In genomic region chr4:54971386-54971785, GRCm38 (mm10) we compare ENCODE assay signal across 23 mouse cellular contexts. TPM values are rescaled to one million over a fixed set of nuclear protein-coding genes. Genes with fewer than 3 reads are reported as not detected.
A peak's percentile ranks its signal among the peaks of the same experiment; 100 is the strongest.
DNase-seq lines count a peak whose midpoint lies in the region; ATAC-seq and TF ChIP-seq lines count a peak whose summit lies in the region.
"Had no signal": no experiment of that assay in that cellular context is flagged by ENCODE, and none has a peak within 500 bp of the region (broad histone marks: within the 10 kb centered on the region; RNA-seq: fewer than 3 reads in every experiment).

No protein-coding gene starts in this region.

- WGBS in heart, postnatal 0 days = 73% methylated on average over 3 of the region's 3 CpGs
- WGBS in heart, embryonic 10.5 days = 85% methylated on average over 3 of the region's 3 CpGs

- no peak overlapping the region for H3K9ac ChIP-seq in heart, postnatal 0 days (replicated peaks; ENCODE audit: low read depth, low read length)
- H3K9ac ChIP-seq: embryonic facial prominence, embryonic 12.5 days; embryonic facial prominence, embryonic 15.5 days; forebrain, embryonic 12.5 days; forebrain, embryonic 15.5 days; heart, embryonic 12.5 days; hindbrain, embryonic 13.5 days; intestine, embryonic 15.5 days had no signal

- TF ChIP-seq CTCF in heart, postnatal 0 days (IDR thresholded peaks at IDR 0.05; ENCODE audit: low read depth) = no peak

- no peaks in the 10 kb centered on the region for H3K36me3 ChIP-seq in heart, postnatal 0 days (replicated peaks; ENCODE audit: control insufficient read depth, insufficient read depth, low read length)
- H3K36me3 ChIP-seq in heart, embryonic 10.5 days = 0 out of 2 replicates have a peak, but pooled peaks cover 10% of the 10 kb centered on the region
- H3K36me3 ChIP-seq: embryonic facial prominence, embryonic 15.5 days; forebrain, embryonic 15.5 days; heart, embryonic 12.5 days; intestine, embryonic 15.5 days had no signal

- ATAC-seq in heart, postnatal 0 days (ENCODE audit: insufficient read depth, low read depth) = no peak
- ATAC-seq: activated CD4-positive, CD25-positive, alpha-beta regulatory T cell, adult 4 months; forebrain, embryonic 15.5 days; hindbrain, embryonic 16.5 days; intestine, embryonic 15.5 days had no signal

- H3K4me3 ChIP-seq in heart, postnatal 0 days (ENCODE audit: low read depth, low read length) = no peak overlapping the region
- no peak overlapping the region for H3K4me3 ChIP-seq in heart, embryonic 10.5 days
- H3K4me3 ChIP-seq: embryonic facial prominence, embryonic 12.5 days; embryonic facial prominence, embryonic 15.5 days; erythroblast, embryonic 14.5 days; forebrain, embryonic 12.5 days; forebrain, embryonic 15.5 days; heart, embryonic 12.5 days; hindbrain, embryonic 10.5 days; hindbrain, embryonic 13.5 days; intestine, embryonic 15.5 days had no signal

- H3K27me3 ChIP-seq in heart, postnatal 0 days (ENCODE audit: control insufficient read depth, insufficient read depth, low read length) = no peaks in the 10 kb centered on the region
- H3K27me3 ChIP-seq in heart, embryonic 10.5 days (ENCODE audit: insufficient read depth, poor library complexity, severe bottlenecking) = no peaks in the 10 kb centered on the region
- H3K27me3 ChIP-seq: embryonic facial prominence, embryonic 12.5 days; embryonic facial prominence, embryonic 15.5 days; forebrain, embryonic 12.5 days; forebrain, embryonic 15.5 days; heart, embryonic 12.5 days; hindbrain, embryonic 13.5 days; intestine, embryonic 15.5 days had no signal

- TF ChIP-seq EP300 in heart, postnatal 0 days (IDR thresholded peaks at IDR 0.05; ENCODE audit: low read depth) = no peak

- peaks cover 35% of the 10 kb centered on the region for H3K4me1 ChIP-seq in heart, postnatal 0 days (ENCODE audit: control insufficient read depth, insufficient read depth)
- H3K4me1 ChIP-seq in heart, embryonic 10.5 days = peaks cover 44% of the 10 kb centered on the region

- intact Hi-C loops in heart, postnatal 36 days (cut with DNase I) = no loop called here

- H3K9me3 ChIP-seq in heart, postnatal 0 days (replicated peaks; ENCODE audit: control insufficient read depth, low read length) = no peaks in the 10 kb centered on the region
- no peaks in the 10 kb centered on the region for H3K9me3 ChIP-seq in heart, embryonic 10.5 days
- H3K9me3 ChIP-seq: embryonic facial prominence, embryonic 12.5 days; embryonic facial prominence, embryonic 15.5 days; forebrain, embryonic 12.5 days; forebrain, embryonic 15.5 days; heart, embryonic 12.5 days; hindbrain, embryonic 10.5 days; hindbrain, embryonic 13.5 days; intestine, embryonic 15.5 days had no signal

- no peak overlapping the region for H3K4me2 ChIP-seq in heart, postnatal 0 days (ENCODE audit: low read depth, low read length)
- H3K4me2 ChIP-seq: embryonic facial prominence, embryonic 12.5 days; embryonic facial prominence, embryonic 15.5 days; forebrain, embryonic 12.5 days; forebrain, embryonic 15.5 days; heart, embryonic 12.5 days; hindbrain, embryonic 13.5 days; intestine, embryonic 15.5 days had no signal

- peak; percentile 43 for DNase-seq in adrenal gland, adult 2 months
- DNase-seq in adrenal gland, postnatal 14 days = no peak
- peak; percentile 87 for DNase-seq in heart, adult 11 months
- no peak for DNase-seq in heart, postnatal 36 days
- DNase-seq in heart, postnatal 0 days (ENCODE audit: low spot score) = peak; percentile 18
- no peak for DNase-seq in heart, embryonic 10.5 days (ENCODE audit: low spot score)
- DNase-seq in retina, postnatal 1 day = peak; percentile 15
- DNase-seq in retina, embryonic 14.5 days (ENCODE audit: low spot score) = no peak
- DNase-seq: cerebellum, adult 11 months; cerebellum, adult 9-11 months; gastrocnemius, postnatal 14 days; kidney, adult 11 months had no signal

- H3K27ac ChIP-seq in heart, postnatal 0 days (ENCODE audit: low read depth) = no peak overlapping the region; the same call in 1 of the 2 replicates
- no peak overlapping the region for H3K27ac ChIP-seq in heart, embryonic 10.5 days
- H3K27ac ChIP-seq: embryonic facial prominence, embryonic 12.5 days; embryonic facial prominence, embryonic 15.5 days; forebrain, embryonic 12.5 days; forebrain, embryonic 15.5 days; hindbrain, embryonic 10.5 days; hindbrain, embryonic 13.5 days; intestine, embryonic 15.5 days had no signal

RNA-seq across cellular contexts. Expression of gene Zfp462, which starts 26.5 kb away (rescaled TPM):
- 10 to 100 TPM; 36.5 to 41.1 TPM for total RNA-seq in adrenal gland, adult 2 months (2021)
- polyA plus RNA-seq in adrenal gland, adult 2 months (2012; rRNA removed) = 11.5 and 13.7 TPM in 2 replicates
- 46.8 and 48.8 TPM in 2 replicates for total RNA-seq in adrenal gland, postnatal 14 days (2021)
- total RNA-seq in heart, postnatal 36 days (2021) = 1 to 10 TPM; 7.2 to 7.5 TPM
- total RNA-seq in heart, postnatal 0 days (2014; rRNA removed; ENCODE audit: low replicate concordance) = 5.5 and 6.6 TPM in 2 replicates
- polyA plus RNA-seq in heart, postnatal 0 days (2015; fragmentation: Nextera tagmentation; extraction: Ambion mirVana) = 1.0 and 1.1 TPM in 2 replicates
- 4.0 and 5.7 TPM in 2 replicates for polyA plus RNA-seq in heart, embryonic 10.5 days (2016; fragmentation: Nextera tagmentation; extraction: Ambion mirVana)
- polyA plus RNA-seq: erythroblast, embryonic 14.5 days had no signal

Comparison
In these comparisons a context has a peak if more than half of its experiments do, and no peak if none do; other contexts are left out.
1. DNase-seq: peak in adrenal gland, adult 2 months (single experiment), heart, adult 11 months (single experiment), heart, postnatal 0 days (single experiment) and retina, postnatal 1 day (single experiment); none in adrenal gland, postnatal 14 days (single experiment), heart, postnatal 36 days (0 of 2), heart, embryonic 10.5 days (single experiment) and retina, embryonic 14.5 days (single experiment).